Mouse (Mus musculus) large intestine, adult 2 months (tissue): ENCODE measurements around the gene Rhbdl1. TPM values are rescaled to one million over a fixed set of nuclear protein-coding genes. Genes with fewer than 3 reads are reported as not detected.

ENCODE experiments used
- DNase-seq: peaks from one replicate; pipeline ENCODE4 v3.0.0-alpha.2; 2012; ENCODE audit warnings: low read depth, low spot score
- WGBS: fragments of 180-500 bp; shearing (Covaris S2); methylation state at CpG from one replicate; pipeline ENCODE4 v1.1.7; 2018; 5-methylcytosine and 5-hydroxymethylcytosine counted together
- polyA plus RNA-seq: library from polyadenylated mRNA; depleted of rRNA; stranded (reverse); fragments of >200 nt; gene quantifications from 2 replicates; pipeline ENCODE4 v1.2.3, GENCODE M21; 2012; rRNA removed

The Rhbdl1 gene
- polyA plus RNA-seq = 4.1 and 4.6 TPM in 2 replicates

DNA sequence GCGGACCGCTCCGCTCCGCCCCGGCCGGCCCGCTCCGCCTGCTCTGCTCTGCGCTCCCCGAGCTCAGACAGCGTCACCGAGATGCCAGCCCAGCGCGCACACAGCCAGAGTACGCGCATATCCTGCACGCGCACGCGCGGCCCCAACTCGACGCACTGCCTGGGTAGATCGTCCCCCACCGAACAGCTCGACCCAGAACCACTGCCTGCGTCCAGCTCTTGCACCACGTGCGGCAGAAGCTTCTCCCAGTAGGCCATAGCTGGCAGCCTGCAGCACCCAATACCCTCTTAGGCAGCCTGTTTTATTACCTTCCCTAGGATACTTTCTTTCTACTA lies at the start of gene Rhbdl1:
Gene Rhbdl1 (minus strand): TSS at position 220 of the 335 bp plus-strand sequence.
- 6% methylated on average over 29 of the region's 29 CpGs for WGBS
- no peak for DNase-seq

DNA sequence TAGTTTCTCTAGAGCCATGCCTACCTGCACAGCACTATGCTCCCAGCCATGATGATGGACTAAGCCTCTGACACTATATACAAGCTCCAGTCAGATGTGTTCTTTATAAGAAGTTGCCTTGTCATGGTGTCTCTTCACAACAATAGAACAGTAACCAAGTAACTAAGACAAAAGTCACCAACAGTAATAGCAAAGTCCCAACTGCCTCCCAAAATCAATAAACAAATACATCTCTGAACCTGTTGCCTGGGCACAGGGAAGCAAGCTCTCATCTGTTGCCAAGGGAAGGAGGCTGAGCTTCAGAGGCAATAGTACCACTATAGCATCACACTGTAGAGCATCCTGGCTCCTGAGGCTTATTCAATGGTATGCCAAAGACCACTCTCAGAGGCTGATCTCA lies 49.7 kb upstream of the Rhbdl1 start:
- no peak for DNase-seq

DNA sequence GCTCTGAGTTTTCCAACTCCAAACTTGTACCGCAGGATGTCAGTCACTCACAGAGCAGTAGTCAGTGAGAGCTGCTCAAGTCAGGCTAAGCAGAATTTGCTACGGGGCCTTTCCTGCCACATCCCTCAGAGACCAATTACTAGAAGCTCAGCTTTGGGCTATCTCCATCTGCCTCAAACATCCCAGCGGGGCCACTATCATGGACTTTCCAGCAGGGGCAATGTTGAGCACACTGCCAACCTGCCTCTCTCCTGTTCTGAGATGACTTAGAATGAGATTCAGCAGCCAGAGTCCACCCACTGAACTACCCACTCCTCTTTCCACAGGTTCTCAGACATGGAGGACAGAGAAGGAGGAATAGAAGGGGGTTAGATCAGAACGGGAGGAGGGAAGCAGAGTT lies 48.5 kb upstream of the Rhbdl1 start:
- 68% methylated on average over 4 of the region's 4 CpGs for WGBS
- no peak for DNase-seq

DNA sequence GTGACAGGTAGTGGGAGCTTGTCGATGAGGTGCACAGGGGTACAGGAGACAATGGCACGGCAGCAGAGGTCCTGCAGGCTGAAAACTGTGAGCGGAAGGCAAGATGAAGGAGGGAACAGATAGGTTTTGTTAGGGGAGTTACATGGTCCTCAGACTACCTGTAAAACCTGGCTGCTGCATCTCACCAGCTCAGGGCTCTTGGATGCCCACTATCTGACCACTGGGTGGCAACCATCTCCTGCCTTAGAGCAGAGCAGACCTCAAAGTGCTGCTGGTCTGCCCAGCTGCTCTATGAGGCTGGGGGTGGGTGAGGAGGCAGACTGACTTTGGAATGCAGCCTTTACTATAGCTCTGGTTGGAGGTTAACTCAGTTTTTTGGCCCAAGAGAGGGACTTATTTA lies 46.7 kb upstream of the Rhbdl1 start:
- 96% methylated on average over 3 of the region's 3 CpGs for WGBS
- DNase-seq = no peak

DNA sequence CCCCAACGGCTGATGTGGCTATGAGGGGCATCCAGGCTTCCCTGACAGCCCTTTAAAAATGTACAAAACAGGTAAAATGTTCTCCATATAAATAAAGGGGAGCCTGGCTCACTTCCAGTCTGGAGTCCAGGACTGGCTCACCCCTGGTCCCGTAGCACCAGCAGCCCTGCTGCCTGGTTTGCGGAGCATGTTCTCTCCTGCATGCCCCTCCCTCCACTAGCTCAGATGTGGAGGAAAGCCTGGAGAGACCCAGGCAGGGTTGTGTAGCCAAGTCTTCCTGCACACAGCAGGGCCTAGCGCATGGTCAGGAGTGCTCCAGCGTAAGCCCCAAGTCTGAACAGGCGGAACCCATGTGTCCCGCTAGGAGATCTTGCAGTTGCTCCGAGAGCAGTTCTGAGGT lies 46.2 kb upstream of the Rhbdl1 start:
- WGBS = 89% methylated on average over 8 of the region's 8 CpGs
- no peak for DNase-seq

DNA sequence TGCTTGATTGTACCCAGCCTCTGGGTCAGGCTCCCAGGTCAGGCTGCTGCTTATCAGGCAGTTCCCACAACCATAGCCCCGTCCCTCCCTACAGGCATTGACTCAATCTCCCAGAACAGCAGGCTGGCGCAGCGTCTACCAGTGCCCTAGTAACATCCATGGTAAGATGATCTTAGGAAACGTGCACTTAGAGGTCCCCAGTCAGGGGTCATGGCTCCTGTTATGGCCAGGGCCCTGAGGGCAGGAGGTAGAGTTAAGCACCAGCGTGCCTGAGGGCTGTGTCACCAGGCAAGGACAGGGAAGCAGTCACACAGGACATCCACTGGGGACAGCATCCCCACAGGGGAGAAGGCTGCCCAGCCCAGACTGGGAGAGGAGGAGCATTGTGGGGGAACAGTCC lies 45.2 kb upstream of the Rhbdl1 start:
- 66% methylated on average over 5 of the region's 5 CpGs for WGBS

DNA sequence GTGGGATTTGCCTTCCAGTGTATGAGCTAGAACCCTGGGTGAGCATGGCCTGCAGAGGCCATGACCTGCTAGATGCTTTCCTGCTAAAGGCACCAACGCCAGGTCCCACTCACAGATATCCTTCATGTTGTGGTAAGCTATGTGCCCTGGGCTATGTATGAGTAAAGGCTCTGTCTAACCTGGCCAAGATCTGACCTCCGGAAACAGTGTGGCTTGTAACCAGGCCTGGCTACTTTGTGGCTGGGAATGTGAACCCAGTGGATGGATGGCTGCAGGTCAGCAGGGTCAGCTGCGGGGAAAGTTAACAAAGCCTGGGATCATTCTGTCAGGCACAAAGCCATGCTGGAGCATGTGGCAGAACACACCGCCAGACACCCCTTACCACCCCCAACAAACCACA lies 44.6 kb upstream of the Rhbdl1 start:
- 78% methylated on average over 4 of the region's 4 CpGs for WGBS
- DNase-seq = no peak

More for the DNA sequence above, 45.2 kb upstream of the Rhbdl1 start:
- DNase-seq = no peak

DNA sequence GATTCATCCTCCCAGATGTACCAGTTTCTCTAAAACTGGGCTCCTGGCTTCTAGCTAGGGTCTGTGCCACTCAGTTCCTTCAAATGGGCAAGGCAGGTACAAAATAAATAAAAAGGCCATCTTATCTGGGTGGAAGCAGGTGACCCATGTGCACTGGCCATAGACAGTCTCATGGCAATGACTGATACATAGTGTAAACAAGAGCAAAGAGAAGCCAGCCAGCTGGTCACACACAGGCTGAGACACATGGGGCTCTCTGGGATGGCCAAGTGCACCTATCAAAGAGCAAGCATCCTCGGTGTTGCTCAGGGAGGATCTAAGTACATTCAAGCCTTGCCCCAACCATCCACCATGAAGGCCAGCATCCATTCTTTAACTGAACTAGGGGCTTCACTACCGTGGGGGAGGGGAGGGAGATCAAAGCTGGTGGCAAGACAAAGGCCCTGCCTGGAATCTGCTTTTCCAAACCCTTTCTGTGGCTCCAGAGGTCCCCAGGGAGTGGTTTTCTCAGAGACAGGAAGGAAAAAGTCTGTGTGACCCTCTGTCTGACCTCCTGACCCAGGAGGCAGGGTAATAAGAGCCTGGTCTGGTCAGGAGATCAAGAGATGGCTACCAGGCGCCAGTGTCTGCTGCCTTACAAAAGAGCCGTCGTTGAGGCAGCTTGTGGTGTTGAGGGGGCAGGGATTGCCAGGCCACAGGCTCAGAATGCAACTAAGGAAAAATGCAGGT lies 44.0 kb upstream of the Rhbdl1 start:
- 56% methylated on average over 5 of the region's 5 CpGs for WGBS
- DNase-seq = no peak

DNA sequence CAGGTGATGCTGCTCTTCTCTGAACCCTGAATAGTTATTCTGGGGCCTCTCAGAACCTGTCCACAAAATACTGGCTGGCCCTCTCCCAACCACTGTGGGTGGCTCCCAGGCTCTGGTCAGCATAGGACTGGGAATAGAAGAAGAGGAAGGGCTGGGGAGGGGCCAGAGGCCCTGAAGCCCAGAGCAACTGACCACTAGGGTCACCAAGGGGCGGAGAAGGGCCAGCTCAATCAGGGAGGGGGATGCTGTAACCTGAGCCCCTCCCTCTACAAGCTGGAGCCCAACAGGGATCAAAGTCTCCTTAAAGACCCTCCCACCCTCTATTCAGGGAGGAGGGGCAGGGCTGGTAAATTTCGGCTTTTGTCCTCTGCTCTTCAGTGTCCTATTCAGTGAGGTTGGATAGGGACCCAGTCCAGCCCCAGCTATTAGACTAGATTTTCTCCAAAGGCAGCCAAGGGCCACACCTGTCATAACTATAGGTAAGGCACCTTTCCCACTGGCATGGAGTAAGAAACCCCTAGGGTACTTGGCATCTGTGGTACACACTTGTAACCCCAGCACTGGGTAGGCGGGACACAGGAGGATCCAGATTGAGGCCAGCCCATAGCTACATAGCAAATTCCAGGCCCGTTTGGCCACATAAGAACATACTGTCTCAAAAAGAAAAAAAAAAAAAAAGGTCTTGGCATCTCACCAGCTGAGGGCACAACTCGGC lies 43.3 kb upstream of the Rhbdl1 start, which contains the start of gene Wfikkn1:
Gene Wfikkn1 (minus strand): TSS at position 663 of the 715 bp plus-strand sequence.
- no peak for DNase-seq
- 56% methylated on average over 5 of the region's 5 CpGs for WGBS

DNA sequence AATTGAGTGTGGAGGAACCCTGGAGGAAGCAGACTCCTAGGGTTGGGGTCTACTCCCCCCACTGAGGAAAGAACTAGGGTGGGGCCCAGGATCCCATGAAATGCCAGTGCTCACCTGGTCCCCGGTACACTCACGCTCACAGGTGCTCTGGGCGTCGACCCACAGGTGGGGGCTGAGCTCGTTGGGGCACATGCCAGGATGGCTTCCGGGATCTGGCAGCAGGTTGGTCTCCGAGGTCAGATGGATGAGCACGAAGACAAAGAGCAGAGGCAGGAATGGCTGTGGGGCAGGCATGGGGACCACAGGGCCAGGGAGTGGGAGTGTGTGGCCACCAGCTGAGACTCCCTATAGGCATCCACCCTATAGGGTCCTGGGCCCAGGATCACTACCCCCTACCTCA lies 42.7 kb upstream of the Rhbdl1 start:
- 67% methylated on average over 8 of the region's 8 CpGs for WGBS
- no peak for DNase-seq

DNA sequence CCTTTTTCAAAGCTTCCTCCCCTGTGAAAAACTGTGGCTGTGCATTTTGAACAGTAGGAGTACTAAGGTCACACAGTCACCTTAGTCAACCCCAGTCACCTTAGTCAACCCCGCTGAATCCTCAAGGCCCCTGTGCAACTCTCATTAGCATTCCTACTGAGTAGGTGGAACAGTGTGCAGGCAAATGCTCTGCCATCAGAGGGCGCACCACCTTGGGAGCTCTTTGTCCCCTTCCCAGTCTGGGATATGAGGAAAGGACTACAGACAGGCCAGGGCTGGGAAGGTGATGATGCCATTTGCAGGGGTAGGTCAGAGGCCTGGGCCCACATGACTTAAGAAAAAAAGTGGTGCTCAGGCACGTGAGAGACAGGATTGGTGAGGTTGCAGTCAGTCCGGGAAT lies 42.2 kb upstream of the Rhbdl1 start:
- DNase-seq = no peak
- 72% methylated on average over 4 of the region's 4 CpGs for WGBS

DNA sequence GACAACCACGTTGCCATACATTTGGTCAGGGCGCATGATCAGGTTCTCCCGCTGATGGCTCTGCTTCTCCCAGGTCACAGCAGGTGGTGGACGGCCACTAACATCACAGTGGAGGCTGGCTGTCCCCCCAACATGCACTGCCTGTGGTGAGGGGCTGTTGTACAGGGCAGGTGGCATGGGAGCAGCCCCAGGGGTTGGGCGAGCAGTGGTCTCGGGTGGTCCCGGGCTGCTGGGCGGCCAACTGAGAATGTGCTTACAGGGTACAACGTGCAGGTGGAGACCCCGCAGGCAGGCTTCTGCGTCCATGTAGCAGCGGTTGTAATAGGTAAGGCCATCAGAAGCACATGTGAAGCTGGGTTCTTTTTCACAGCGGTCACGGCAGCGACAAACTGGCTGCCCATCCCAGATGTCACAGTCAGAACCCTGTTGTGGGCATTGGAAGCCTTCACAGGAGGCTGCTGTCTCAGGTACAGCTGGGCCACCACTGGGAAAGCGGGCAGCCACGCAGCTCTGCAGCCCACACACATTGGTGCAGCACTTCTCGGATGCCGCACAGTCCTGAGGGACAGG lies 41.6 kb upstream of the Rhbdl1 start:
- no peak for DNase-seq
- WGBS = 94% methylated on average over 19 of the region's 19 CpGs

DNA sequence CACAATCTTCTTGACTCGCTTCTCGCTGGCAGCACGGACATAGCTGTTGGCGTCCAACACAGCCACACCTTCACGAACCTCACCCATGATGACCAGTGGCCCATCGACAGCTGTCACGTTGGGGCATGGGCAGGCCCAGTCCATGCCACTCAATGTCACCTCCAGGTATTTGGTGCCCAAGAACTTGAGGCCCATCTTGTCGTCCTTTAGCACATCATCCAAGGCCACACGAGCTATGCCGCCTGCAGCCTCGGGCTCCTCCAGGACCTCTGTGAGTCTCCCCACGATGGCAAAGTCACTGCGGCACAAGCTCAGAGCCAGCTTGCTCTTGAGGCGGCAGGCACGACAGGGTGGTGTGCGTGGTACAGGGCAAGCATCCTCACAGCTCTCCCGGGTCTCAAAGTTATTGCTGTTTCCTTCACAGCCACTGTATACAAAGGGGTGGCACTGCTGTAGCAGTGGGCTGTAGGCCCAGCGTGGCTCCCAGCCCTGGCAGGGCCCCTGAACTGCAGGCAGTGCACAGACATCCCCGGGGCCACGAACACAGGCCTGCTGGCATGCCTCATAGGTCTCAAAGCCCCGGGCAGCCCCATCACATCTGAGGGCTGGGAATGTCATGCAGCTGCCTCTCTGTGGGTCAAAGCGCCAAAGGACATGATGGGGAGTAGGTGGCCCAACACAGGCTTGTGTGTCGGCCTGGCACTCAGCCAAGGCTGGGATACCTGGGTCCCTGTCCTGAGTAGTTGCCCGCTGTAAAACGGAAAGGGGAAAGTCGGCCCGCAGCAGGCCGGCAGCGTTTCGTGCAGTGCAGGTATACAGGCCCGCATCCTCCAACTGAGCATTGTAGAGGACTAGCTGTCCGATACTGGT lies 40.9 kb upstream of the Rhbdl1 start:
- WGBS = 90% methylated on average over 32 of the region's 32 CpGs
- DNase-seq = no peak

DNA sequence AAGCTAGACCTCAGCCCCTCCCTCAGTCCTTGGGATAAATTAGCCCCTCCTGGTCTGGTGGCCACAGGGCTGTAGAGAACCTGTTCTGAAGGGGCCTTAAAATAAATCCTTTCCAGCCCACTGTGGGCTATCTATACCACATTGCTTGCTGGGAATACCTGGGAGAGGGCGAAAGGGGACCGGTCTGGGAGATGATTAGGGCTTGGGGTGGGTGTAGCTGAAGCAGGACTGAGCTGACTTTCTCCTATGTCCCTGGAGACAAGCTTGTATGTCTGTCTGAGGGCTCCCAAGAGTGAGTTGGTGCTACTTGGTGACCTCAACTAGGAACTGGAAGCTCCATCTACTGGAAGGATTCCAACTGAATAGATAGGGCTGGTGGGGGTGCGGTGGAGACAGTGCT lies 39.9 kb upstream of the Rhbdl1 start:
- DNase-seq = no peak
- WGBS = 94% methylated on average over 3 of the region's 3 CpGs

DNA sequence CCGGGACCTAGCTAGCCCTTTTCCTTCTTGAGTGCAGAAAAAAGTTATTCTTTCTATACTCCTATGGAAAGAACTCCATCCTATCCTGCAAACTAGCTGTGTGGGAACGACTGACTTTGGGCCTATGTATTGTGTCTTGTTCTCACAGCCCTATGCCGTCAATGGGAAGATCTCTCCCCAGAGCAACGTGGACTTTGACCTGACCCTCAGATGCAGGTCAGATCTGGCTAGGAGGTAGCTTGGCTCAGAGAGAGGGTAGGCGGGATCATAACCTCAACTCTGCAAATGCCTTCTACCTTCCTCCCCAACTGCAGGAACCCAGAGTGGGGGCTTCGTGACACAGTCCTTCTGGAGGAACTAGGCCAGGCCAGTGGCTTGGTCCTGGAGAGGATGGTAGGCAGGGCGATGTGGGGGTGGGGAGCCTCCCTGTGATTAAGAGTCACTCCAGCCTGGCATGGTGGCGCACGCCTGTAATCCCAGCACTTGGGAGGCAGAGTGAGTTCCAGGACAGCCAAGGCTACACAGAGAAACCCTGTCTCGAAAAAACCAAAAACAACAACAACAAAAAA lies 39.3 kb upstream of the Rhbdl1 start:
- no peak for DNase-seq
- 46% methylated on average over 10 of the region's 10 CpGs for WGBS

DNA sequence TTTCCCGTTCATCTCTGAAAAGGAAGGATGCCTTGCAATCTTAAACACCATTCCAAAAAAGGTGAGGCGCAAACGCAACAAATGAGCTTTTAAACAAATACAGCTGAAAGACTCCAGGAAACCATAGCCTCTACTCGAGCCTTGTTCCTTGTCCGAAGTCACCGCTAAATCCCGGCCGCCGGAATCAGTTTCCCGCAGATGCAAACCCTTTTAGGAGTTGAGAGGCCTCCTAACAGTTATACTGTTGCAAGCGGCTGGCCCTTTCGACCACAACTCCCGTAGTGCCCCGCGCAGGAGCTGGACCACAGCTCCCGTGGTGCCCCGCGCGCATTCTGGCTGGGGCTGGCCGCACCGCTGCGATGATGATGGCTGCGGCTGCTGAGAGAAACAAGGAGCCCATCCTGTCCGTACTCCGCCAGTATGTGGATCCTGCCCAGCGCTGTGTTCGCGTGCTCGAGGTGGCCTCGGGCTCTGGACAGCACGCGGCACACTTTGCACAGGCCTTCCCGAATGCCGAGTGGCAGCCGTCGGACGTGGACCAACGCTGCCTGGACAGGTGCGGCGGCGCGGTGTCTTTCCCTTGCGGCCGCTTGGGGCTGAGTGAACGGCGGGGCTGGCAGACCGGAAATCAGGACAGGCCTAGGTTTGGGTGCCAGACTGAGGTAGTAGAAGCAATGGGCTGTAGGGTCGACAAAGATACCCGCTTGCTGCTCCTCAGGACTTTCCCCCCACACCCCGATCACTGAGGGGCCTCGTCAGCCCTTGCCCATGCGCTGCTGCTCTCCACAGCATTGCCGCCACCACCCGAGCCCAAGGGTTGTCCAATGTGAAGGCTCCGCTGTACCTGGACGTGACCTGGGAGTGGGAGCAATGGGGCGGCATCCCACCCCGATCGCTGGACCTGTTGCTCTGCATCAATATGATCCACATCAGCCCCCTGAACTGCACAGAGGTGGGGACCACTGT lies 38.4 kb upstream of the Rhbdl1 start:
- DNase-seq = peak; percentile 57
- WGBS = 1% methylated on average over 59 of the region's 59 CpGs

DNA sequence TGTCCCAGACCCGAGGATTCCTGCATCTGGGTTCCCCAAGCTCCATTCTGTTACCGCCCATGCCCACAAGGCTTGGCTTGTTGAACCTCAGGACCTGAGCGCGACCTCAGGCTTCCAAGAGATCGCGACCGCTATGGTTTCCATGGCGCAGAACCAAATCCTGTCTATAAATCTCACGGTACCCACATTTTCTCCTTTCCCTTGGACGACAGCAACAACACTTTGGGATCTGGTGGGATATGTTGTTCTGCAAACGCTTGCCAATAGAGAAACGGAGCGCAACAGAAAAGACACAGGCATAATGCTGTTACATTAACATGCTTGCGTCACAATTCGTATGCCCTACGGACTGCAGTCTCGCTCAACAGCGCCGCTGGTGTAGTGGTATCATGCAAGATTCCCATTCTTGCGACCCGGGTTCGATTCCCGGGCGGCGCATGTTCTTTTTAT lies 37.7 kb upstream of the Rhbdl1 start, which contains the start of gene Mettl26:
Gene Mettl26 (plus strand): TSS at position 354 of the 450 bp plus-strand sequence.
- DNase-seq = peak; percentile 80
- WGBS = under 1% methylated on average over 25 of the region's 25 CpGs

DNA sequence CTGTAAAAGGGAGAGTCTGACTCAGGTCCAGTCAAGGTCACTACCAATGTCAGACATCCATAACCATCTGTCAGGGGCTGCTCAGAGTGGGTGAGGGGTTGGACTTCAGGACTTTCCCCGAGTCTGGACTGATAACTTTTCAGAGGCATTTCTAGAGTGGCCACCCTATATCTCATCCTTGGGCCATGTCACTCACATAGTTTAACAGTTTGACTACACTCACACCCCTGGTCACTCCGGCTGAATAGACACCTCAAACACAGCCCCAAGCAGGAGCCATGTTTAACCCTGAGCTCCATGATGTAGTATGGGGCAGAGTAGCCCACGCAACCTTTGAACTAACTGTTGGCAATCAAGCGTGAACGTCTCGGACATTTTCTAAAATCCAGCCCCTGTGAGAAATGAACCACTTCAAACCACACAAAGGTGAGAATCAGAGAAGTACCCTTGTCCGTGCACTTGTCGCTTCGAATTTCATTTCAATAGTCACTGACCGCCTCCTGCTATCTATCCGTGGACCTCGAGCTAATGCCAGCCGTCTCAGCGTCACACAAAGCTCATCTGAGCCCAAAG lies 37.1 kb upstream of the Rhbdl1 start:
- 12% methylated on average over 14 of the region's 14 CpGs for WGBS
- DNase-seq = no peak
